9 mouse cellular contexts compared by ENCODE assay signal in the genomic region with DNA sequence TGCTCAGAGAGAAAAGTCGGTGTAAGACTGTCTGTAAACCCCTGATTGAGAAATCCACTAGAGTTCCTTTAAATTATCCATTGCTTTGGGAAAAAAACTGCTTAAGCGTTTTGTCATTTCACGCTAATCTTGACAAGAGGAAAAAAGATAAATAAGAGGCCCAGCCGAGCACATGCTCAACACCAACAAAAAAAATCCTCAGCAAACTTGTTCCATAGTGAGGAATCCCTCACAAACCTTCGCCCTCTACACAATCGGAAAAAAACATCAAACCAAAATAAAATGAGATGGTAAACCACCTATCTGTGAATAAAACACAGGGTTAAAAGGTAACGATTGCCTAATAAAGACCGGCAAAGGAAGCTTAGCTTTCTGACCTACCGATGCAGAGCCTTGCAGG. TPM values are rescaled to one million over a fixed set of nuclear protein-coding genes. Genes with fewer than 3 reads are reported as not detected.
DNase-seq lines count a peak whose midpoint lies in the region; ATAC-seq lines count a peak whose summit lies in the region.
"Had no signal": no experiment of that assay in that cellular context is flagged by ENCODE, and none has a peak within 500 bp of the region (broad histone marks: within the 10 kb centered on the region; RNA-seq: fewer than 3 reads in every experiment).

No protein-coding gene starts in this region.

- peak overlapping the region; percentile 59 for H3K4me2 ChIP-seq in lung, embryonic 16.5 days (ENCODE audit: low read depth, low read length)
- peak overlapping the region; percentile 63 for H3K4me2 ChIP-seq in embryonic facial prominence, embryonic 15.5 days (replicated peaks)
- peak overlapping the region; percentile 70 for H3K4me2 ChIP-seq in limb, embryonic 11.5 days (ENCODE audit: low read depth, severe bottlenecking)
- H3K4me2 ChIP-seq in stomach, embryonic 14.5 days (replicated peaks; ENCODE audit: low read depth, low read length) = peak overlapping the region; percentile 54

- peaks cover 11% of the 10 kb centered on the region for H3K4me1 ChIP-seq in lung, embryonic 16.5 days (replicated peaks; ENCODE audit: control insufficient read depth, insufficient read depth, low read length)
- H3K4me1 ChIP-seq in embryonic facial prominence, embryonic 15.5 days = peaks cover 8% of the 10 kb centered on the region
- peaks cover 7% of the 10 kb centered on the region for H3K4me1 ChIP-seq in limb, embryonic 11.5 days (ENCODE audit: control insufficient read depth, insufficient read depth, low read length)
- peaks cover 8% of the 10 kb centered on the region for H3K4me1 ChIP-seq in stomach, embryonic 14.5 days (ENCODE audit: control insufficient read depth, insufficient read depth, low read length)

- no peak for ATAC-seq in lung, embryonic 16.5 days (ENCODE audit: low read depth)
- no peak for ATAC-seq in embryonic facial prominence, embryonic 15.5 days (ENCODE audit: insufficient number of reproducible peaks, low FRiP score, low TSS enrichment, low read depth)
- ATAC-seq in limb, embryonic 11.5 days (ENCODE audit: insufficient number of reproducible peaks, low FRiP score, low TSS enrichment, low read depth) = no peak
- ATAC-seq in stomach, embryonic 14.5 days (ENCODE audit: insufficient number of reproducible peaks, insufficient read depth, low FRiP score, low read depth) = no peak

- no peak for DNase-seq in lung, postnatal 10 days
- no peak for DNase-seq in limb, embryonic 11.5 days (ENCODE audit: low spot score)
- DNase-seq in thymus, postnatal 14 days = no peak
- no peak for DNase-seq in left cerebral cortex, postnatal 10 days (ENCODE audit: extremely low spot score in 1 of 2, low spot score in 2 of 2)
- no peak for DNase-seq in left cerebral cortex, postnatal 36 days (ENCODE audit: low spot score in 2 of 2)
- DNase-seq: thymus, adult 18-20 months had no signal

- no peaks in the 10 kb centered on the region for H3K9me3 ChIP-seq in lung, embryonic 16.5 days (ENCODE audit: control insufficient read depth, low read length)
- H3K9me3 ChIP-seq in embryonic facial prominence, embryonic 15.5 days (replicated peaks) = no peaks in the 10 kb centered on the region
- H3K9me3 ChIP-seq in limb, embryonic 11.5 days (ENCODE audit: control insufficient read depth, low read length) = no peaks in the 10 kb centered on the region
- no peaks in the 10 kb centered on the region for H3K9me3 ChIP-seq in stomach, embryonic 14.5 days (ENCODE audit: control insufficient read depth, low read depth, low read length)

- intact Hi-C loops in left cerebral cortex, postnatal 10 days (cut with DNase I) = no loop called here
- intact Hi-C loops in left cerebral cortex, postnatal 36 days (cut with DNase I) = loop anchor here (5.0 to 10.0 kb wide), 2 partner anchors 38 to 1450 kb away; partner anchors contain the start of genes Mon2 and Tbk1

- H3K4me3 ChIP-seq in lung, embryonic 16.5 days (ENCODE audit: low read length) = peak overlapping the region; percentile 63
- peak overlapping the region; percentile 64 for H3K4me3 ChIP-seq in embryonic facial prominence, embryonic 15.5 days (replicated peaks)
- H3K4me3 ChIP-seq in limb, embryonic 11.5 days (ENCODE audit: low read depth, low read length) = peak overlapping the region; percentile 92
- peak overlapping the region; percentile 82 for H3K4me3 ChIP-seq in stomach, embryonic 14.5 days (ENCODE audit: low read depth, low read length)

- 0 out of 2 replicates have a peak, but pooled peaks cover 3% of the 10 kb centered on the region for H3K36me3 ChIP-seq in lung, embryonic 16.5 days (ENCODE audit: control insufficient read depth, insufficient read depth, low read length)
- H3K36me3 ChIP-seq in embryonic facial prominence, embryonic 15.5 days = peaks cover 19% of the 10 kb centered on the region
- peaks cover 5% of the 10 kb centered on the region; the same call in 1 of the 2 replicates for H3K36me3 ChIP-seq in limb, embryonic 11.5 days (ENCODE audit: control insufficient read depth, insufficient read depth, low read length)
- peaks cover 24% of the 10 kb centered on the region for H3K36me3 ChIP-seq in stomach, embryonic 14.5 days (ENCODE audit: control insufficient read depth, insufficient read depth, low read length)

- H3K9ac ChIP-seq in lung, embryonic 16.5 days (ENCODE audit: low read length) = peak overlapping the region; percentile 79
- peak overlapping the region; percentile 71 for H3K9ac ChIP-seq in embryonic facial prominence, embryonic 15.5 days
- peak overlapping the region; percentile 82 for H3K9ac ChIP-seq in limb, embryonic 11.5 days (ENCODE audit: low read length)
- peak overlapping the region; percentile 90 for H3K9ac ChIP-seq in stomach, embryonic 14.5 days (replicated peaks; ENCODE audit: low read depth, low read length)

- no peaks in the 10 kb centered on the region for H3K27me3 ChIP-seq in lung, embryonic 16.5 days (ENCODE audit: control insufficient read depth, insufficient read depth, low read depth, low read length)
- H3K27me3 ChIP-seq in embryonic facial prominence, embryonic 15.5 days = no peaks in the 10 kb centered on the region
- H3K27me3 ChIP-seq in limb, embryonic 11.5 days (ENCODE audit: control insufficient read depth, insufficient read depth, low read length) = no peaks in the 10 kb centered on the region
- H3K27me3 ChIP-seq in stomach, embryonic 14.5 days (ENCODE audit: control insufficient read depth, insufficient read depth, low read length) = no peaks in the 10 kb centered on the region

- WGBS in lung, embryonic 16.5 days = 3% methylated on average over 9 of the region's 9 CpGs
- WGBS in embryonic facial prominence, embryonic 15.5 days = 9% methylated on average over 9 of the region's 9 CpGs
- WGBS in limb, embryonic 11.5 days = 25% methylated on average over 9 of the region's 9 CpGs
- WGBS in stomach, embryonic 14.5 days = 9% methylated on average over 9 of the region's 9 CpGs

- no peak overlapping the region for H3K27ac ChIP-seq in lung, embryonic 16.5 days (ENCODE audit: low read length)
- peak overlapping the region; percentile 95 for H3K27ac ChIP-seq in embryonic facial prominence, embryonic 15.5 days (replicated peaks)
- H3K27ac ChIP-seq in limb, embryonic 11.5 days (replicated peaks; ENCODE audit: low read depth, low read length) = 0 out of 2 replicates have a peak overlapping the region, but pooled peaks have one; percentile 26
- H3K27ac ChIP-seq in stomach, embryonic 14.5 days (ENCODE audit: low read length) = no peak overlapping the region

RNA-seq across cellular contexts. Expression of gene Xpot, which starts 1.1 kb away (rescaled TPM):
- 35.4 and 42.8 TPM in 2 replicates for polyA plus RNA-seq in lung, embryonic 16.5 days (2015; fragmentation: Nextera tagmentation; extraction: Ambion mirVana)
- 44.4 and 45.7 TPM in 2 replicates for polyA plus RNA-seq in embryonic facial prominence, embryonic 15.5 days (2015; fragmentation: Nextera tagmentation; extraction: Ambion mirVana)
- polyA plus RNA-seq in limb, embryonic 11.5 days (2014; fragmentation: Nextera tagmentation; extraction: Ambion mirVana) = 61.9 and 67.5 TPM in 2 replicates
- polyA plus RNA-seq in stomach, embryonic 14.5 days (2014; fragmentation: Nextera tagmentation; extraction: Ambion mirVana) = 59.9 and 60.2 TPM in 2 replicates
- total RNA-seq in left cerebral cortex, postnatal 10 days (2021) = 10 to 100 TPM; 65.9 to 70.9 TPM
- total RNA-seq in left cerebral cortex, postnatal 36 days (2021) = 10 to 100 TPM; 69.8 to 70.9 TPM

RNA-seq across cellular contexts. Expression of gene D930020B18Rik, which starts 16.4 kb away (rescaled TPM):
- polyA plus RNA-seq in lung, embryonic 16.5 days (2015; fragmentation: Nextera tagmentation; extraction: Ambion mirVana) = 0.30 and 0.38 TPM in 2 replicates
- polyA plus RNA-seq in embryonic facial prominence, embryonic 15.5 days (2015; fragmentation: Nextera tagmentation; extraction: Ambion mirVana) = 2.5 and 2.6 TPM in 2 replicates
- polyA plus RNA-seq in limb, embryonic 11.5 days (2014; fragmentation: Nextera tagmentation; extraction: Ambion mirVana) = 1.2 and 1.8 TPM in 2 replicates
- 2.2 and 2.3 TPM in 2 replicates for polyA plus RNA-seq in stomach, embryonic 14.5 days (2014; fragmentation: Nextera tagmentation; extraction: Ambion mirVana)
- total RNA-seq in left cerebral cortex, postnatal 10 days (2021) = under 1 TPM; 0.30 to 0.39 TPM
- total RNA-seq in left cerebral cortex, postnatal 36 days (2021) = under 1 TPM; 0.27 to 0.47 TPM

RNA-seq across cellular contexts. Expression of gene Tbk1, which starts 38.4 kb away (rescaled TPM):
- polyA plus RNA-seq in lung, embryonic 16.5 days (2015; fragmentation: Nextera tagmentation; extraction: Ambion mirVana) = 37.0 and 39.2 TPM in 2 replicates
- polyA plus RNA-seq in embryonic facial prominence, embryonic 15.5 days (2015; fragmentation: Nextera tagmentation; extraction: Ambion mirVana) = 28.6 and 34.5 TPM in 2 replicates
- polyA plus RNA-seq in limb, embryonic 11.5 days (2014; fragmentation: Nextera tagmentation; extraction: Ambion mirVana) = 30.7 and 32.6 TPM in 2 replicates
- polyA plus RNA-seq in stomach, embryonic 14.5 days (2014; fragmentation: Nextera tagmentation; extraction: Ambion mirVana) = 38.6 and 45.7 TPM in 2 replicates
- total RNA-seq in left cerebral cortex, postnatal 10 days (2021) = 10 to 100 TPM; 38.2 to 41.2 TPM
- total RNA-seq in left cerebral cortex, postnatal 36 days (2021) = 10 to 100 TPM; 43.9 to 48.7 TPM

Comparison
In these comparisons a context has a peak if more than half of its experiments do, and no peak if none do; other contexts are left out.
1. H3K27ac ChIP-seq: peak in embryonic facial prominence, embryonic 15.5 days (single experiment) and limb, embryonic 11.5 days (single experiment); none in lung, embryonic 16.5 days (single experiment) and stomach, embryonic 14.5 days (single experiment).
2. Peak in every context shown above with its lines, with median percentiles within 50 percentile points of each other: H3K4me2 ChIP-seq, H3K4me3 ChIP-seq and H3K9ac ChIP-seq.